ENCODE assay signal across 20 mouse cellular contexts in genomic region chr12:26472770-26473481, GRCm38 (mm10). TPM values are rescaled to one million over a fixed set of nuclear protein-coding genes. Genes with fewer than 3 reads are reported as not detected.
DNase-seq lines count a peak whose midpoint lies in the region; ATAC-seq and TF ChIP-seq lines count a peak whose summit lies in the region.
"Had no signal": no experiment of that assay in that cellular context is flagged by ENCODE, and none has a peak within 500 bp of the region (broad histone marks: within the 10 kb centered on the region; RNA-seq: fewer than 3 reads in every experiment).

No protein-coding gene starts in this region.

- H3K27me3 ChIP-seq in kidney, postnatal 0 days (ENCODE audit: insufficient read depth, low read length): no peaks in the 10 kb centered on the region
- no peaks in the 10 kb centered on the region for H3K27me3 ChIP-seq in liver, embryonic 12.5 days (replicated peaks)
- H3K27me3 ChIP-seq: heart, embryonic 15.5 days had no signal

- no peak for TF ChIP-seq CTCF in kidney, postnatal 0 days (IDR thresholded peaks at IDR 0.05; ENCODE audit: low read depth)

- intact Hi-C loops in left cerebral cortex, postnatal 25 days (cut with DNase I): no loop called here

- no peak overlapping the region for H3K9ac ChIP-seq in kidney, postnatal 0 days (ENCODE audit: low read depth, low read length)
- H3K9ac ChIP-seq in liver, embryonic 12.5 days: peak overlapping the region; percentile 57
- H3K9ac ChIP-seq: heart, embryonic 15.5 days; hindbrain, embryonic 14.5 days; lung, embryonic 14.5 days; neural tube, embryonic 13.5 days had no signal

- H3K27ac ChIP-seq in kidney, postnatal 0 days: peak overlapping the region; percentile 36; the same call in 1 of the 2 replicates
- H3K27ac ChIP-seq in liver, embryonic 12.5 days: peak overlapping the region; percentile 94
- H3K27ac ChIP-seq: embryonic facial prominence, embryonic 10.5 days; heart, embryonic 15.5 days; hindbrain, embryonic 14.5 days; limb, embryonic 10.5 days; neural tube, embryonic 13.5 days had no signal

- H3K36me3 ChIP-seq in kidney, postnatal 0 days (ENCODE audit: insufficient read depth, low read length): peaks cover 9% of the 10 kb centered on the region; the same call in 1 of the 2 replicates
- H3K36me3 ChIP-seq in liver, embryonic 12.5 days: peaks cover 14% of the 10 kb centered on the region; the same call in 1 of the 2 replicates
- H3K36me3 ChIP-seq: embryonic facial prominence, embryonic 10.5 days; G1E; heart, embryonic 15.5 days; limb, embryonic 10.5 days; neural tube, embryonic 13.5 days had no signal

- peaks cover 7% of the 10 kb centered on the region; the same call in 1 of the 2 replicates for H3K4me1 ChIP-seq in kidney, postnatal 0 days (replicated peaks; ENCODE audit: insufficient read depth, low read length)
- peaks cover 84% of the 10 kb centered on the region for H3K4me1 ChIP-seq in liver, embryonic 12.5 days

- ATAC-seq in kidney, postnatal 0 days (replicated peaks; ENCODE audit: low FRiP score, low read depth): no peak
- peak; percentile 95 for ATAC-seq in liver, embryonic 12.5 days

- no peaks in the 10 kb centered on the region for H3K9me3 ChIP-seq in kidney, postnatal 0 days (replicated peaks; ENCODE audit: low read length)
- H3K9me3 ChIP-seq in liver, embryonic 12.5 days (replicated peaks): no peaks in the 10 kb centered on the region
- H3K9me3 ChIP-seq: embryonic facial prominence, embryonic 10.5 days; heart, embryonic 15.5 days; limb, embryonic 10.5 days; neural tube, embryonic 13.5 days had no signal

- H3K4me3 ChIP-seq in kidney, postnatal 0 days (replicated peaks; ENCODE audit: low read depth, low read length): no peak overlapping the region
- peak overlapping the region; percentile 10; the same call in 1 of the 2 replicates for H3K4me3 ChIP-seq in liver, embryonic 12.5 days
- H3K4me3 ChIP-seq: embryonic facial prominence, embryonic 10.5 days; heart, embryonic 15.5 days; limb, embryonic 10.5 days; neural tube, embryonic 13.5 days had no signal

- H3K4me2 ChIP-seq in kidney, postnatal 0 days (ENCODE audit: low read length): no peak overlapping the region
- H3K4me2 ChIP-seq in liver, embryonic 12.5 days: peak overlapping the region; percentile 96
- H3K4me2 ChIP-seq: heart, embryonic 15.5 days; hindbrain, embryonic 14.5 days; lung, embryonic 14.5 days; neural tube, embryonic 13.5 days had no signal

- 87% methylated on average over 3 of the region's 3 CpGs for WGBS in kidney, postnatal 0 days
- 21% methylated on average over 3 of the region's 3 CpGs for WGBS in liver, embryonic 12.5 days (ENCODE audit: insufficient replicate concordance)

- DNase-seq in kidney, postnatal 0 days (ENCODE audit: low spot score): no peak
- no peak for DNase-seq in kidney, postnatal 4 days
- peak; percentile 83 for DNase-seq in c-Kit-positive CD71-positive TER-119-positive erythroid progenitor cells, embryonic 14.5 days (ENCODE audit: low spot score)
- peak; percentile 59 to 67 for DNase-seq in spleen, postnatal 4 days (ENCODE audit: low spot score in 2 of 2)
- no peak for DNase-seq in left cerebral cortex, postnatal 25 days (ENCODE audit: low spot score in 2 of 2)
- DNase-seq in urinary bladder, postnatal 25 days (ENCODE audit: low spot score): no peak
- DNase-seq: adrenal gland, postnatal 14 days; cerebellum, postnatal 14 days; gastrocnemius, postnatal 36 days; kidney, adult 11 months; layer of hippocampus, postnatal 36 days; lung, embryonic 14.5 days; thymus, postnatal 4 days had no signal

RNA-seq across cellular contexts. Expression of gene Cmpk2, which starts 3.9 kb away (rescaled TPM):
- polyA plus RNA-seq in kidney, postnatal 0 days (2015; fragmentation: Nextera tagmentation; extraction: Ambion mirVana): 13.4 and 15.7 TPM in 2 replicates
- polyA plus RNA-seq in liver, embryonic 12.5 days (2016; fragmentation: Nextera tagmentation; extraction: Ambion mirVana): 9.2 and 10.0 TPM in 2 replicates
- 10 to 100 TPM; 20.2 to 21.1 TPM for total RNA-seq in left cerebral cortex, postnatal 25 days (2021)
- polyA plus RNA-seq: G1E had no signal

RNA-seq across cellular contexts. Expression of gene Rsad2, which starts 16.7 kb away (rescaled TPM):
- 36.2 and 39.0 TPM in 2 replicates for polyA plus RNA-seq in kidney, postnatal 0 days (2015; fragmentation: Nextera tagmentation; extraction: Ambion mirVana)
- polyA plus RNA-seq in liver, embryonic 12.5 days (2016; fragmentation: Nextera tagmentation; extraction: Ambion mirVana): 0.53 and 0.75 TPM in 2 replicates
- under 1 TPM; 0.28 to 0.92 TPM for total RNA-seq in left cerebral cortex, postnatal 25 days (2021)
- polyA plus RNA-seq: G1E had no signal

RNA-seq across cellular contexts. Expression of gene Rnf144a, which starts 57.9 kb away (rescaled TPM):
- polyA plus RNA-seq in kidney, postnatal 0 days (2015; fragmentation: Nextera tagmentation; extraction: Ambion mirVana): 19.2 and 21.7 TPM in 2 replicates
- polyA plus RNA-seq in liver, embryonic 12.5 days (2016; fragmentation: Nextera tagmentation; extraction: Ambion mirVana): 3.1 and 4.1 TPM in 2 replicates
- total RNA-seq in left cerebral cortex, postnatal 25 days (2021): 10 to 100 TPM; 30.0 to 32.2 TPM
- polyA plus RNA-seq: G1E had no signal

Comparison
In these comparisons a context has a peak if more than half of its experiments do, and no peak if none do; other contexts are left out.
1. DNase-seq: peak in c-Kit-positive CD71-positive TER-119-positive erythroid progenitor cells, embryonic 14.5 days (single experiment) and spleen, postnatal 4 days (2 of 2); none in kidney, postnatal 0 days (single experiment), kidney, postnatal 4 days (0 of 2), left cerebral cortex, postnatal 25 days (0 of 2) and urinary bladder, postnatal 25 days (single experiment).
2. RNA of gene Rsad2, which starts 16.7 kb away (polyA plus RNA-seq): 36.2 to 39.0 TPM in kidney, postnatal 0 days; 0.53 to 0.75 TPM in liver, embryonic 12.5 days; every median in the first group is over 10 times any median in the second.